Mouse (Mus musculus) liver, embryonic 14.5 days (tissue): ENCODE results near the gene Fam83e.

Source experiments
- CTCF ChIP-seq: IDR thresholded peaks from 2 replicates; pipeline ENCODE4 v1.5.1; 2016; ENCODE audit warnings: antibody characterized with exemption, low read depth, control low read depth
- EP300 ChIP-seq: IDR thresholded peaks from 2 replicates; pipeline ENCODE4 v1.6.1; 2016; ENCODE audit warnings: antibody characterized with exemption, low read depth

GRCm38 (mm10) chr7:45750162-45750561, 29.1 kb downstream of the Fam83e start:
- TF ChIP-seq CTCF (no peak), EP300 (no peak)
